Mouse (Mus musculus): Measurements from ENCODE around the gene Ccl11.

GRCm38 (mm10) chr11:82071076-82071475 lies 13.5 kb downstream of the Ccl11 start:
- TF ChIP-seq CTCF (IDR thresholded peaks at IDR 0.05; ENCODE audit: borderline replicate concordance, extremely low read depth, insufficient read depth, insufficient read length) (no peak), POLR2A (IDR thresholded peaks at IDR 0.05; ENCODE audit: borderline replicate concordance, extremely low read depth, insufficient read depth, insufficient read length, poor library complexity, severe bottlenecking) (no peak)
